Mouse (Mus musculus): Measurements from ENCODE around the gene 1700122O11Rik.

GRCm38 (mm10) chr17:48005816-48006215, 32.3 kb downstream of the 1700122O11Rik start:
- TF ChIP-seq CTCF (IDR thresholded peaks at IDR 0.05; ENCODE audit: low read depth, low read length) (no peak), POLR2A (IDR thresholded peaks at IDR 0.05; ENCODE audit: borderline replicate concordance, low read depth, low read length) (no peak)
